Mouse (Mus musculus) MEL (cell line): ENCODE results near the gene Stk40.
A peak's percentile ranks its signal among the peaks of the same experiment; 100 is the strongest.

ENCODE experiments used
- CTCF ChIP-seq, 3 experiments: IDR thresholded peaks in 2 of 3; conservative IDR thresholded peaks in 1 of 3; 2 replicates each; pipeline ENCODE4 v1.5.1; 2011 to 2012; ENCODE audit warnings: low read length in 3 of 3, low read depth in 2 of 3, mild to moderate bottlenecking in 2 of 3, improper control_type of control experiment in 1 of 3, inconsistent platforms in 1 of 3, mixed read lengths in 1 of 3, moderate library complexity in 1 of 3; ENCODE audit not compliant: control insufficient read depth in 1 of 3, insufficient read depth in 1 of 3, poor library complexity in 1 of 3, severe bottlenecking in 1 of 3
- HCFC1 ChIP-seq: IDR thresholded peaks from 2 replicates; pipeline ENCODE4 v1.6.1; 2012; ENCODE audit warnings: low read depth, mild to moderate bottlenecking, inconsistent platforms, low read length, improper control_type of control experiment, moderate library complexity
- MAFK ChIP-seq: IDR thresholded peaks from 2 replicates; pipeline ENCODE4 v1.6.1; 2011; ENCODE audit warnings: low read depth, mild to moderate bottlenecking, low read length, improper control_type of control experiment, borderline replicate concordance
- MAX ChIP-seq: IDR thresholded peaks from 2 replicates; pipeline ENCODE4 v1.6.1; 2011; ENCODE audit warnings: low read length, improper control_type of control experiment
- POLR2A ChIP-seq, 2 experiments: IDR thresholded peaks; 2 replicates each; pipeline ENCODE4 v1.6.1; 2011 to 2012; ENCODE audit warnings: low read length in 2 of 2, mild to moderate bottlenecking in 2 of 2, control low read depth in 1 of 2, improper control_type of control experiment in 1 of 2, low read depth in 1 of 2, moderate library complexity in 1 of 2; ENCODE audit not compliant: control insufficient read depth in 1 of 2, insufficient read depth in 1 of 2, poor library complexity in 1 of 2
- SIN3A ChIP-seq: IDR thresholded peaks from 2 replicates; pipeline ENCODE4 v1.6.1; 2012; ENCODE audit warnings: low read length, improper control_type of control experiment, inconsistent platforms
- ZKSCAN1 ChIP-seq: IDR thresholded peaks from 2 replicates; pipeline ENCODE4 v1.6.1; 2012; ENCODE audit warnings: low read depth, mild to moderate bottlenecking, inconsistent platforms, low read length, improper control_type of control experiment, moderate library complexity

DNA sequence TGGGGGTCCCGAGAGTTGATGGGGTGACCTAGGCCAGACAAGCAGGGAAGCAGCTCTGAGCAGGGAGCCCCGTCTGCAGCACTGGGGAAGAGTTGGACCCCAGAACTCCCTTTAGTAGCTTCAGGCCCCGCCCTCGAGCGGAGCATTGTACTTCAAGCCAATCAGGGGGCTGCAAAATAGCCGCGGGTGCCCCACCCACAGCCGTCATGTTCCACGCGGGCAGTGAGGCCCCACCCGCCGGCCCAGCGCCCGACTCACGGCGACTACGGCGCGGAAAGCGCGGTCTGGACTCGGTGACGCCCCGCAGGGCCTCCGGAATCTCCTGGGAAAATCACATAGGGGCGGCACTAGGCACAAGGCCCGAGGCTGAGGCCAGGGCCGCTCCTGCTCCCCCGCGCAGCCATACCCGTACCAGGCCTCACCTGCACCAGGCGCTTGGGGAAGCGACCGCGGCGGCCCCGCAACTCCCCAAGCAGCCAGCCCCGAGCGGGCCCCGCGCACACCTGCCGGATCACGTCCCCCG, 58.8 kb downstream of the Stk40 start:
- TF ChIP-seq POLR2A (IDR thresholded peaks at IDR 0.05; ENCODE audit: control insufficient read depth in 1 of 2, insufficient read depth in 1 of 2, low read depth in 1 of 2, low read length in 2 of 2, poor library complexity in 1 of 2) (peak in 1 of 2 experiments; percentile 64; a peak in 2 of 4 replicates), ZKSCAN1 (no peak), CTCF (IDR thresholded peaks at IDR 0.05 in 2 of 3, conservative IDR thresholded peaks at IDR 0.05 in 1 of 3; ENCODE audit: control insufficient read depth in 1 of 3, insufficient read depth in 1 of 3, low read depth in 2 of 3, low read length in 3 of 3, poor library complexity in 1 of 3, severe bottlenecking in 1 of 3) (no peak), SIN3A (peak; percentile 68), HCFC1 (peak; percentile 56; the same call in 1 of the 2 replicates), MAX (peak; percentile 48; the same call in 1 of the 2 replicates), MAFK (no peak)
